Mouse (Mus musculus): ENCODE data around the gene Lrrc42.

The Lrrc42 gene

GRCm38 (mm10) chr4:107249471-107249870, 3.9 kb downstream of the Lrrc42 start:
- no peak for DNase-seq (ENCODE audit: low read depth in 2 of 2, low spot score in 2 of 2)

GRCm38 (mm10) chr4:107248061-107248460, 5.3 kb downstream of the Lrrc42 start:
- no peak for DNase-seq (ENCODE audit: low read depth in 2 of 2, low spot score in 2 of 2)

- no peak for DNase-seq (ENCODE audit: low read depth in 2 of 2, low spot score in 2 of 2)
Measured at GRCm38 (mm10) chr4:107247110-107247509, 6.2 kb downstream of the Lrrc42 start.

GRCm38 (mm10) chr4:107246040-107246439, 7.3 kb downstream of the Lrrc42 start:
- DNase-seq (ENCODE audit: low read depth in 2 of 2, low spot score in 2 of 2) = no peak

GRCm38 (mm10) chr4:107245368-107245767, 8.0 kb downstream of the Lrrc42 start:
- no peak for DNase-seq (ENCODE audit: low read depth in 2 of 2, low spot score in 2 of 2)

- no peak for DNase-seq (ENCODE audit: low read depth in 2 of 2, low spot score in 2 of 2)
Measured at GRCm38 (mm10) chr4:107243365-107244333, 9.7 kb downstream of the Lrrc42 start.

DNA sequence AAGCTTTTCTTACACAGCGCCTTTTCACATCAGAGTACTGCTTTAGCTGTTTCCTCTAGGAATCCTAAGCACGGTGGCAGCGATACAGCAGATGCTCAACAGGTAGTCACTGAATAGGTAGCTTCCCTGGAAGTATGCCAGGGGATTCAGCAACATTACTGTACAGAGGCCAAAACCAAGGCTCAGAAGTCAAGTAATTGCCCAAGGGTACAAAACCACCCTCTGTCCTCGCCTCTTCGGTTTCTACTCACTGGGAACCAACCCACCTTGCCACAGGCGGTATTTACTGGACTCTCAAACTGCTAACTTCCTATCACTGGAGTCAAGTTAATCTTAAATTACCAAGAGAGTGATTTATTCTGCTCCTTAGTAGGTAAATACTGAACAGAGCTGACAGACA, 13.1 kb downstream of the Lrrc42 start:
- DNase-seq (ENCODE audit: low read depth in 2 of 2, low spot score in 2 of 2) = no peak

- no peak for DNase-seq (ENCODE audit: low read depth in 2 of 2, low spot score in 2 of 2)
Measured at GRCm38 (mm10) chr4:107238253-107238652, 15.1 kb downstream of the Lrrc42 start.

- no peak for DNase-seq (ENCODE audit: low read depth in 2 of 2, low spot score in 2 of 2)
Measured at GRCm38 (mm10) chr4:107232219-107232618, 21.1 kb downstream of the Lrrc42 start.

DNA sequence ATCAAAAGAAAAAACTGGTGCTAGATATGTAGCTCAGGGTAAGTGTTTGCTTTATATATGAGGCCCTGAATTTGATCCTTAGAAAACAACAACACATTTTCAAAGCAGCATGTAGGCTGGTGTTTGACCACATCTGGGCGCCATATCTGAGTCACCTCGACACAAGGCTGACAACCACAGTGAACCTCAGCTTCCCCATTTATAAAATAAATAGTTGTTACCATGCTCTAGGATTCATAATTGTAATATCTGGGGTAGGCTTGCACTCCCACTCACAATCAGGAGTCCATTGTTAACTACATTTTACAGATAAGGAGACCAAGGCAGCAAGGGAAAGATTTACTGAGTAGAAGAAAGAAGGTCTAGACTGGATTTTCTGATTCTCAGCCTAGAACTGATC, 27.0 kb downstream of the Lrrc42 start:
- DNase-seq (ENCODE audit: low read depth in 2 of 2, low spot score in 2 of 2) = no peak

- DNase-seq (ENCODE audit: low read depth in 2 of 2, low spot score in 2 of 2) = peak; percentile 52 to 53
Measured at GRCm38 (mm10) chr4:107223225-107224204, 29.8 kb downstream of the Lrrc42 start.

DNA sequence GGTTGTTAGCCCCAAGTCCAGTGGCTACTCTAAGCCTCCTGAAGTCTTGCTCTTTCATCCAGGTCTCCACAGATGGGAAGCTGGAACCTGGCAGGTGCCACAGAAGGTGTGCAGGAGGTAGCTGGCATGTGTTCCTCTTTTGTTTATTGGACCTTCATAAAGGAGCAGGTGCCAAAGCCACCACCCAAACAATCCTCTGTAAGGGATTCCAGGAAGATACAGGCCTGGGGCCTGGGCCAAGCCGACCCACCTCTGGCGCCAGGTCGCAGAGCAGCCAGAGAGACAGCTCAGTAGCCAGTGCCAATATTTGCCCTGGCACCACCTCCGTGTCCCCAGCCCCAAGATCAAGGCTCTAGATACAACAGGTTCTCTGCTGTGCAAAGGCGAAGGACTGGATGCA, 31.8 kb downstream of the Lrrc42 start:
- no peak for DNase-seq (ENCODE audit: low read depth in 2 of 2, low spot score in 2 of 2)

- DNase-seq (ENCODE audit: low read depth in 2 of 2, low spot score in 2 of 2) = no peak
Measured at GRCm38 (mm10) chr4:107217574-107217973, 35.8 kb downstream of the Lrrc42 start.

DNA sequence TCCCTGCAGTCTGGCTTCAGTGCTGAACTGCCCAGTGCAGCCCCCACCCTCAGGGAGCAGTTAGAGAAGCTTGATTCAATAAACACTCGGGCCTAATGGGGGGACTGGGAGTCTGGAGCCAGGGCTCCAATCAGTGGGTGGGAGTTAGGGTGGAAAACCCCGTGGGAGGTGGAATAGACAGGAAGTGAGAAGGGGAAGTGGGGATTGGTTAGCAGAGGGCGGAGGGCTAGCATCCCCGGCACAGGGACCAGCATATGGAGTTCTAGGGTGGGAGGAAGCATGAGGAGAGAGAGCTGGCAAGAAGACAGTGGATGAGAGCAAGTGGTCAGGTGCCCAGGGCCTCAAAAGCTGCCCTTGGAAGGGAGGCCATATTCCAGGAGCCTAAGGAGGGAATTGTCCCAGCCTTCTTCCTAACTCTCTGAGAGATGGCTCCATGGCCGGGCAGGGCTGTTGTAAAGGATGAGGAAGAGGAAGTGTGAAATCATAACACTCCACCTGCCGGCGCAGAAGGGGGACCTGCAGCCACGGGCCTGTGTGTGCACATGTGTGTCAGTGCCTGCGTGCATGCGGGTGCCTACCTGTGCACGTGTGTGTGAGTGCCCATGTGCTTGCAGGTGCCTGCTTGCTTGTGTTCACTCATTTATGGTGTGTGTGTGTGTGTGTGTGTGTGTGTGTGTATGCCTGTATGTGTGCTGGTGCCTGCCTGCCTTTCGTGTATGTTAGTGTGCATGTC, 39.9 kb downstream of the Lrrc42 start:
- no peak for DNase-seq (ENCODE audit: low read depth in 2 of 2, low spot score in 2 of 2)

DNA sequence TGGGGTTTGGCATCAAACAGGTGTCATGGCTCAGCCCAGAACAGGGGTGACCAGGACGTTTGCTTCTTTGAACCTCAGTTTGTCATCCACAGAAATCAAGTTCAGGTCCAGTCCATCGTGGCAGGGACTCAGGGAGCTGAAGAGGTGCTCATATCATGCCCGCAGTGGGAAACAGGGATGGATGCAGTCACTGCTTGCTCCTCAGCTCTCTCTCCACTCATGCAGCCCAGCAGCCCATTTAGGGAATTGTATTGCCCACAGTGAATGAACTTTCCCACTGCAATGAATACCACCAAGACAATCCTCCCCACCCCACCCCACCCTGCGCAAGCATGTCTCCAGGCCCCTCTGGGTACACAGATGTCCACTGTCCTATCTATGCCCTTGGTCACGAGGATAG, 41.4 kb downstream of the Lrrc42 start:
- no peak for DNase-seq (ENCODE audit: low read depth in 2 of 2, low spot score in 2 of 2)

GRCm38 (mm10) chr4:107211465-107211864, 41.9 kb downstream of the Lrrc42 start:
- no peak for DNase-seq (ENCODE audit: low read depth in 2 of 2, low spot score in 2 of 2)

DNA sequence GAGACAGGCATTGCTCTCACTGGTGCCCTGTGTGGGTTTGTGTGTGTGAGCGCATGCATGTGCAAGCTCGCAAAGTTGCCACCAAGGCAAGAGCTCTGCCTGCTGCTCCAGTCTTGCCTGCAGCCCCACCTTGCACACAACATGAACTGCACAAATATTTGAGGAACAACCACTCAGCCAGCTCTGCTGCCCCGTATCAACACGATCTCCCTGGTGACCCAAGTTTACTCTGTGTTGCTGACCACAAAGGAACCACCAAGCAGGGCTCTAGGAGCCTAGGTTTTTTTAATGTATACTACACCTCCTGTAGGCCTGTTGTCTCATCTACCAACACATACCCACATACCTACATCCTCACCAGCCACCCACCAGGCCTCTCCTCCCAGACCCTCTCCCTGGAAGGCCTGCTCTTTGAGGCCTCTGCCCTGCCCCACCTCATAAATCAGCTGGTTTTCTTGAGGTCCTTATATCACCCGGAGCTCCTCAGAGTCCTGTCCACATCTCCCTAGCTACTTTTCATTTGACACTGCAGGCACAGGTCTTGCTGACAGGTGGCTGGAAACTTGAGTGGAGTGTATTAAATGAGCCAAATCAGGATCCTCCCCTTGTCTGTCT, 42.7 kb downstream of the Lrrc42 start:
- no peak for DNase-seq (ENCODE audit: low read depth in 2 of 2, low spot score in 2 of 2)

DNA sequence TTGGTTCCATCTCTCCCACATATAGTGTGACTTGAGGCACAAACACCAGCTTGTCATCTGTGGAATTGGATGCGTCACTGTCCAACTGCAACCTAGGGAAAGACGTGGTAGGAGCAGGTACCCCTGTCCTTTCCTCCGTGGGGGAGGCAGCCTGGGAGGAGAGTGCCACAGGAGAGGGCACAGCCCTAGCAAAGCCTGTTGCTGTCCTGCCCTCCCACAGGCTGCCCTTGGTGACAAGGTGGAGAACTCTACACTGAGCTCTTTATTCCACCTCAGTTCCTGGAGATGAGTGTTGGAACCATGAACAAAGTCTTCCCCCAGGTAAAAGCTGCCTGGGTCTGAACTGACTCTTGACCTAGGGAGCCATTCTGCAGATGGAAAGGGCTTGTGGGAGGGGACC, 44.5 kb downstream of the Lrrc42 start, which contains the start of gene Ldlrad1:
Gene Ldlrad1 (plus strand): TSS at position 301 of the 400 bp plus-strand sequence.
- DNase-seq (ENCODE audit: low read depth in 2 of 2, low spot score in 2 of 2) = no peak

DNA sequence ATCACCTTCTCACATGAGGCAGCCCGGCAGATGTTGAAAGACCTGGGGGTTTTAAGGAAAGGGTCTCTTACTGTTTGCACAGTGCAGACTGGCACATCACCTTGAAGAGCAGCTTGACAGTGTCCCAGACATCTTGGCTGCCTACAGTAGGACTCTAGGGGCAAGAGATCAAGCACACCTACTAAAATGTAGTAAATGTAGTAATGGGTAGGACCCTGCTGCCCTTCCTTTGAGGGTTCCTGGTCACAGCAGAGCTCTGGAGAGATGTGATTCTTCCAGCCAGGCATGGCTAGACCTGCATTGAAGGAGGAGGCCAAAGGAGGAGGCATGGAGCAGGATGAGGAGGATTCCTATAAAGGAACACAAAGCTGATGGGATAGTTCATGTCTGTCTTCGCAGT, 46.3 kb downstream of the Lrrc42 start:
- DNase-seq (ENCODE audit: low read depth in 2 of 2, low spot score in 2 of 2) = no peak

- DNase-seq (ENCODE audit: low read depth in 2 of 2, low spot score in 2 of 2) = peak; percentile 34 to 58
Measured at GRCm38 (mm10) chr4:107203001-107203400, 50.3 kb downstream of the Lrrc42 start.

Data from CD8-positive naive resting alpha-beta T cell, adult 2 months (primary cell).